Mouse (Mus musculus) cortical plate, adult 2 months (tissue): ENCODE results near the gene Snx6. TPM values are rescaled to one million over a fixed set of nuclear protein-coding genes. Genes with fewer than 3 reads are reported as not detected.
"Not testable (repeated sequence)": the region's sequence is repeated elsewhere in the genome, so short reads cannot be mapped to it uniquely, and the experiment has no call there.

Experiments
- H3K27ac ChIP-seq: fragments of 200-500 bp; 2 replicates; pipeline ENCODE4 v1.5.1; 2012; ENCODE audit warnings: low read length, control low read depth, inconsistent platforms; ENCODE audit not compliant: insufficient read depth
- H3K4me1 ChIP-seq: fragments of 200-500 bp; 2 replicates; pipeline ENCODE4 v1.6.1; 2011; ENCODE audit warnings: low read length; ENCODE audit not compliant: control insufficient read depth, insufficient read depth
- H3K4me3 ChIP-seq: fragments of 200-500 bp; 2 replicates; pipeline ENCODE4 v1.5.1; 2011; ENCODE audit warnings: mild to moderate bottlenecking, low read length, control low read depth; ENCODE audit not compliant: insufficient read depth
- CTCF ChIP-seq: fragments of 200-500 bp; IDR thresholded peaks from 2 replicates; pipeline ENCODE4 v1.5.1; 2011; ENCODE audit warnings: mild to moderate bottlenecking, control low read depth, low read length; ENCODE audit not compliant: insufficient read depth; ENCODE audit errors: extremely low read depth
- POLR2A ChIP-seq: fragments of 200-500 bp; IDR thresholded peaks from 2 replicates; pipeline ENCODE4 v1.6.1; 2011; ENCODE audit warnings: mild to moderate bottlenecking, low read length, control low read depth; ENCODE audit not compliant: insufficient read depth; ENCODE audit errors: extremely low read depth
- polyA plus RNA-seq: library from polyadenylated mRNA; depleted of rRNA; stranded (reverse); fragments of >200 nt; gene quantifications from 2 replicates; pipeline ENCODE4 v1.2.3, GENCODE M21; 2012

The Snx6 gene
- polyA plus RNA-seq, 1 experiment = 39.7 TPM

DNA sequence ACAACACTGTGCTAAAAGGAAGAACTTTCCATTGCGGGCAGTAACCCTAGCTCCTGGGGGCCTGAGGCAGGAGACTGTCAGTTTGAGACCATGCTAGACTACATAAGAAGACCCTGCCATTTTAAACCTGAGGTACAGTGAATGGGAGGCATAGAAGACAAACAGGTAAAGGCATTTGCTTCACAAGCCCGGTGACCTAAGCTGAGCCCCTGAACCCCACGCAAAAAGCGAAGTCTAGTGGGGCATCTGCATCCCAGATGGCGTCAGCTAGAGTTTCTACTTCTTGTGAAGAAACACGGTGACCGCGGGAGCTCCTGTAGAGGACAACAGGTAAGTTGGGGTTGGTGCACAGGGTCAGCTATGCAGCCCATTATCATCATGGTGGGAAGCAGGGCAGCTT lies 46.9 kb downstream of the Snx6 start:
- H3K4me3 ChIP-seq = no peak overlapping the region
- TF ChIP-seq CTCF (no peak), POLR2A (no peak)
- no peaks in the 10 kb centered on the region for H3K4me1 ChIP-seq
- H3K27ac ChIP-seq = no peak overlapping the region

DNA sequence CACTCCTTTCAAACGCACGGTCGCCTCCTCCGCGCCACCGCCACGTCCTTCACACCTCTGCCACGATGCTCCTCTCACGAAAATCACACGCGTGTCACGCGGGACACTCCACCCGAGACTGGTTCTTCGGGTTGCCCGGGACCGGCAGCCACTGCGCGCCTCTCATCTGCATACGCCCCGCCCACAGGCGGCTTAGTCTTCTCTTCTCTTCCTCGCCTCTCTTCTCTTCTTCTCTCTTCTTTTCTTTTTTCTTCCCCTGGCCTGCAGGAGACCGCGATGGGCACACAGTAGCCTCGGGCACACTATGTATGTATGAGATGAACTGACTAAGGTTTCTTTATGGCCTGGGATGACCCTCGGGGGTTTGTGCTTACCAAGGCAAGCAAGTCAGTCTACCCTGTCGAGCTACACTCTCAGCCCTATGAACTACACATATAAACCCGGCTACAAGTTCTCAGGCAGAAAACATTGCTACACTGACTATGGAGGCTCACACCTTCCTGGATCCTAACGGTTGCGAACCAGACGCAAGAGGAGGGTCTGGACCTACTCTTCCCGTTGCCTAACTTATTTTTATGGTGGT lies 56.8 kb downstream of the Snx6 start:
- not testable (repeated sequence) for H3K4me1 ChIP-seq, H3K27ac ChIP-seq, H3K4me3 ChIP-seq

- not testable (repeated sequence) for H3K27ac ChIP-seq, H3K4me3 ChIP-seq
These were observed 57.4 kb downstream of the Snx6 start for GRCm38 (mm10) chr12:54737891-54738660.

GRCm38 (mm10) chr12:54734307-54735131 lies 61.0 kb downstream of the Snx6 start:
- not testable (repeated sequence) for H3K4me3 ChIP-seq, H3K27ac ChIP-seq, H3K4me1 ChIP-seq
- peak; percentile 46; the same call in 1 of the 2 replicates for TF ChIP-seq POLR2A

More at GRCm38 (mm10) chr12:54737891-54738660, 57.4 kb downstream of the Snx6 start:
- not testable (repeated sequence) for H3K4me1 ChIP-seq

GRCm38 (mm10) chr12:54729140-54730059 lies 66.1 kb downstream of the Snx6 start:
- not testable (repeated sequence) for H3K4me1 ChIP-seq, H3K4me3 ChIP-seq, H3K27ac ChIP-seq

- not testable (repeated sequence) for H3K4me3 ChIP-seq, H3K4me1 ChIP-seq, H3K27ac ChIP-seq
These were observed 76.4 kb downstream of the Snx6 start for GRCm38 (mm10) chr12:54718871-54719786.

- H3K27ac ChIP-seq, H3K4me3 ChIP-seq, H3K4me1 ChIP-seq: not testable (repeated sequence)
These were observed 78.0 kb downstream of the Snx6 start for GRCm38 (mm10) chr12:54717516-54717915.

DNA sequence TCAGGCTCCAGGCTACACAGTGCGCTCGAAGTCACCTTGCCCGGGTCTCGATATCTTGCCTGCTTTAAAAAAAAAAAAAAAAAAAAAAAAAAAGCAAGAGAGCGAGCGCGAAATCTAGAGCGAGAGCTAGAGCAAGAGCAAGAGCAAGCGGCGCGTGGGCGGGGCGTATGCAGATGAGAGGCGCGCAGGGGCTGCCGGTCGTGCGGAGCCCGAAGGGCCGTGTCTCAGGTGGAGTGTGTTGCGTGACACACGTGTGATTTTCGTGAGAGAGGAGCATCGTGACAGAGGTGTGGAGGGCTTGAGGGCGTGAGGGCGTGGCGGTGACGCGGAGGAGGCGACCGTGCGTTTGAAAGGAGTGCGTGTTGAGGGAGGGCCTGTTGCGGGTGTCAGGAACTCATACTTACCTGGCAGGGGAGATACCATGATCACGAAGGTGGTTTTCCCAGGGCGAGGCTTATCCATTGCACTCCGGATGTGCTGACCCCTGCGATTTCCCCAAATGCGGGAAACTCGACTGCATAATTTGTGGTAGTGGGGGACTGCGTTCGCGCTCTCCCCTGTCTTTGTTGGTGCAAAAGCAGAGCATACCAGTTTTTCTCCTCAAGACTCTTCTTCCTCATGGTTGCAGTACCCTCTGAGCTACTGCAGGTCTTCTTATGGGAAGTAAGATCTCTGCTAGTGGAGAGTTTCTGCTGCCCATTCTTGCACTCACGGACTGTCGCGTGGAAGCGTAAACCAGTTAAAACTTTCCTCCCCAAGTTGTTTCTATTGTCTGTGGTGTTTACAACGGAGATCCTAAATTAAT lies 81.5 kb downstream of the Snx6 start:
- H3K4me1 ChIP-seq, H3K4me3 ChIP-seq, H3K27ac ChIP-seq: not testable (repeated sequence)

GRCm38 (mm10) chr12:54710494-54710879 lies 85.0 kb downstream of the Snx6 start:
- not testable (repeated sequence) for H3K4me1 ChIP-seq, H3K27ac ChIP-seq, H3K4me3 ChIP-seq

GRCm38 (mm10) chr12:54709691-54710493 lies 85.6 kb downstream of the Snx6 start:
- not testable (repeated sequence) for H3K4me1 ChIP-seq, H3K27ac ChIP-seq, H3K4me3 ChIP-seq
